Mouse (Mus musculus): ENCODE measurements around the gene Tmem139.
A peak's percentile ranks its signal among the peaks of the same experiment; 100 is the strongest.

The Tmem139 gene

DNA sequence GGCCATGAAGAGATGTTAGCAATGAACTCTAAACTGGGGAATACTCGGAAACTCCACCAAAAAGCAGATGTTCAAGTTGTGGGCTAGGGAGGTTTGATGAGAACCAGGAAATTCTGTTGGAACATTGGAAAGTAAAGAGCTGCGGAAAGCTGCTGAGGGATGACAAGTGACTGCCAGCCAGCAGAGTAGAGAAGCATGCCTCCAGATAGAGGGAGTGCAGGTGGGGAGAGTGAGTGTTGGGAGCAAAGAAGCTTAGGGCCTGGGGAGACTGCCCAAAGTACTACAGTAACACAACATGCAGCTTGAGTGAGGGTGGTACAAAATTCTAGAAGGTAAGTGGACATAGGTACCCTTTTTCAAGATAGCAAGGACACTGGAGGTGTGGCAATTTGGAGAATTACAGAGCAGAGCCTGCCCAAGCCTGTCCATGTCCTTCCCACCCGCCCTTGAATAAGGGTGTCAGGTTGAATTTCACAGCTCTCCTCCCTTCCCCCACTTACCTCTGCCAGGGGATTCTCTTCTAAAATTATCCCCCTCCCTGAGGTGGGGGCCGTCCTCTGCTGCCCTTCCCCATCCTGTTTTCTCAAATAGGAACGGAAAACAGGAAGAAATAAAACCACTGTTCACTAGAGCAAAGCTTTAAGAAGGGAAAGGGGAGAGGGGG lies 21.2 kb downstream of the Tmem139 start:
- no peak for DNase-seq

DNA sequence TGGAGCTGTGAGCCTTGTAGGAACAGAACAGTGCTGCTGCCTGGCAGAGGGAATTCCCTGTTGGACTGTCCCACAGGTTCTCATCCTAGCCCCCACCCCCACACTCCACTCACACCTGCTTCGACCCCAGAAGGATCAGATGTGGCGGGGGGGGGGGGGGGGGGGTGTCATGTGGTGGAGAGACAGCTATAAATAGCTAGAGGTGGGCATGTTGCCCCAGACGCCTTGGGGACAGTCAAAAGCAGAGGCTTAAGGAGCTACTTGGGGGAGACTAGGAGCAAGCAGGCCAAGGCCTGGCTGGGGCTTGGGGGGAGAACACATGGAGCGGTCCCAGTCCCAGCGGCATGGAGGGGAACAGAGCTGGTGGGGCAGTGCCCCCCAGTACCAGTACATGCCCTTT lies 24.7 kb downstream of the Tmem139 start, which contains the start of gene Clcn1:
TSS of gene Clcn1 (plus strand) at position 238 of the 400 bp plus-strand sequence.
- DNase-seq: no peak

DNA sequence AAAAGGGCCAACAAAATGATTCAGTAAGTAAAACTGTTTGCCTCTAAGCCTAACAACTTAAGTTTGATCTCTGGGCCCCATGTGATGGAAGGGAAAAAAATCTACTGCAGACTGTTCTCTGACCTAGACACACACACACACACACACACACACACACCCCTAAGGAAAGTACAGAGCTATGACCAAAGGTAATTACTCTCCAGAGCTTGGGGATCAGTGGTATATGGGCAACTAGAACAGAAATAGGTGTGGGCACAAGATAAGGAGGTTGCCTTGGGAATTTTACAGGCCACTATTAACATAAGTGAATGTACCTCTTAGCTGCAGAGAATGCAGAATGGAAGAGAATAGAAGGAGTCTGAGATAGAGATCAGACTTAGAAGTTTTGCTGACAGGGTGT lies 25.8 kb downstream of the Tmem139 start:
- DNase-seq: no peak

DNA sequence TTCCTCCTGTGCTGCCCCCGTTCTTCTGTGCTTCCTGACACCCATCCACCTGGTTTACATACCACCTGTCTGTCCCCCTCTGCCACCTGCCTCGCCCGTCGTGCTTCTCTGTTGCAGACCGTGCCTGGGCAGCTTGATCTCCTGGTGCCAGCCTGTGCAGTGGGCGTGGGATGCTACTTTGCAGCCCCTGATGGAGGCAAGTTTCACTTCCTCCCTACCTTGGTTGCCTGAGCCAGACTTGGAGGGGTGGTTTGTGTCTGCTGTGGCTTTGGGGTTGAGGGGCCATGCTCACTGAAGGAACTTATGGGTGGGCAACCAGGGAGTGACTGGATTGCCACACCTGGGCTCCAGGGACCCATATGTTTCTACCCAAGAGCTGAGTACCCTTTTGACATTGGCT lies 31.6 kb downstream of the Tmem139 start:
- no peak for DNase-seq

DNA sequence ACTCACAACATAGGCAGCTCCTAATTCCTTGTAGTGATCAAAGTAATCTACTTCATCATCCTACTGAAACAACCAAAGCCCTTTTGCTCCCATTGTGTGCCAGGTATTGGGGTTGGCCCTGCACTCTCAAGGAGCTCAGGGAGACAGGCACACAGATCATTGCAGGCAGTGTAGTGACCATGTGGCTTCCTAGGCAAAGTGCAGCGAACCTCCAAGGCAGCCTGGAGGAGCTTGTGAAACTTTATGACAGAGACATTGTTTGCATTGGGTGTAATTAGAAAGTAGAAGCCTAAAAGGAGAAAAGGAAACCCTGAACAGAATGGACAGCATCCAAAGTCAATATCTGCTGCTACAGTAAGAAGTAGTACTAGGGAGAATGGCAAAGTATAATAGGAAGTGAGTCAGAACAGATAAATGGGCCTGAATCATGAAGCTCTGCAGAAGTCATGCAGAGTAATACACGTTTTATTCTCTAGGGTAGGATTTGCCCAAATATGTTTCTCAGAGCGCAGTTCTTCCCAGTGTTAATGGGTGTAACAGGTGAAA lies 33.9 kb downstream of the Tmem139 start:
- DNase-seq: no peak

DNA sequence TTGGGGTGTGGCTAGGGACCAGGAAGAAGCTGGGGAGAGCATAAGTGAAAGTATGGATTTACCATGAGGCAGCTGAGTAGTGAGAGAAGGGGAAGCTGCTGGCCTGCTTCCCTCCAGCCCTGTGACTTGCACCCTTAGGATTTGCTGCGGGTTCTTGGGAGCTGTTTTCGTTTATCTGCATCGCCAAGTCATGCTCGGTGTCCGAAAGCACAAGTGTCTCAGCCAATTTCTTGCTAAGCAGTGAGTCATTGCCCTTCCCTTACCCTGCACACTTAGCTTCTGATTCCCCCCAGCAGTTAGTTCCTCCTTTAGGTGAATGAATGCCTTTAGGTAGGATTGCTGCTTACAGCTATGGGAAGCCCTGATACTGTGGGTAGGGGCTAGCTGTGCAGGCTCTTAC lies 37.6 kb downstream of the Tmem139 start:
- DNase-seq: no peak

DNA sequence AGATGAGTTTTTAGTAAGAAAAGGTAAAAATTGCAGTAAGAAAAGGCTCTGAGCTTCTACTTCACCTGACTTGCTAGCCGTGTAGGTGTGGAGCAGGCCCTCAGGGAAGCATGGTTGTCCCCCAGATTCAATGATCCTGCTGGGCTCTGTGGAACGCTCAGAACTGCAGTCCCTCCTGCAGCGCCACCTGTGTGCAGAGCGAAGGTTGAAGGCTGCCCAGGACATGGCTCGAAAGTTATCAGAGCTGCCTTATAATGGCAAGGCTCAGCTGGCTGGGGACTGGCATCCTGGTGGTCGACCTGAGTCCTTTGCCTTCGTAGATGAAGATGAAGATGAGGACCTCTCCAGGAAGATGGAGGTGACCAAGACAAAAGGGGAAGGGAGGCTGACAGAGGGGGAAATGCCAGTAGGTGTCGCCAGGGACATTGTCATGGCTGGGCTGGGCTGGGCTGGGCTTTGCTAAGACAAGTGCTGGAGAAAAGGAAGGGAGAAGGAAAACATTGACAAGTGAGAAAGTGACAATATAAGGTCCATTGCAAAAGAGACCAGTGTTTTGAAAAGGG lies 48.1 kb downstream of the Tmem139 start:
- peak in 1 of 2 experiments; percentile 13 for DNase-seq

DNA sequence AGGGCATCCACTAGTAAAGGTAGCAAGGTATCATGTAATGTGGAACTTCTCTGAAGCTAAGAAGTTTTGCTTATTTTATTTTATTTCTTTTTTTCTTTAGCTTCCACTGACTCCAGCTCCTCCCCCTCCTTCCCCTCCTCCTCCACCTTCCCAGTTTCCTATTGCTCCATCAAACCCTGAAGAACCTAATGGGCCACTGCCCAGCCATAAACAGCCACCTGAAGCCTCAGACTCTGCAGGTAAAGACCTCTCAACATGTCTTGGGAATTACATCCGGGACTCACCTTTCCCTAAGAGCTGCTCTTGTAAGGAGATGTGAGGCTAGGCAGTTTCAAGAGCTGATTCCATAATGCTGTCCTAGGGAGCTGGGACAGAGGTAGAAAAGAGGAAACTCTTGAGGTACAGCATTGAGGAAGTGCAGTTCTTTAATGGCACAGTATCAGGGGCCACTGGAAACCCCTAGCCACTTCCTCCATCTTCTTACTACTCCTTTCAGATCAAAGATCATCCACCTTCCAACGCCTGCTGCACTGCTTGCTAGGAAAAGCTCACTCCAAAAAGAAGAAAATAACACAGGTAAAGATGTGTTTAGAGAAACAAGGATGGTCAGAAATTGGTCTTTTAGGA lies 48.8 kb downstream of the Tmem139 start:
- no peak for DNase-seq

Measured in thymus, postnatal 36 days (tissue).